Mouse (Mus musculus) cerebellum, adult 2 months (tissue): ENCODE results near the gene Wdtc1.

Experiments
- CTCF ChIP-seq: fragments of 200-500 bp; IDR thresholded peaks from 2 replicates; pipeline ENCODE4 v1.5.1; 2011; ENCODE audit warnings: low read depth, mild to moderate bottlenecking, control low read depth, low read length, moderate library complexity, borderline replicate concordance; ENCODE audit not compliant: insufficient read depth
- POLR2A ChIP-seq: fragments of 200-500 bp; IDR thresholded peaks from 2 replicates; pipeline ENCODE4 v1.6.1; 2011; ENCODE audit warnings: low read length, control low read depth, borderline replicate concordance; ENCODE audit not compliant: insufficient read depth

DNA sequence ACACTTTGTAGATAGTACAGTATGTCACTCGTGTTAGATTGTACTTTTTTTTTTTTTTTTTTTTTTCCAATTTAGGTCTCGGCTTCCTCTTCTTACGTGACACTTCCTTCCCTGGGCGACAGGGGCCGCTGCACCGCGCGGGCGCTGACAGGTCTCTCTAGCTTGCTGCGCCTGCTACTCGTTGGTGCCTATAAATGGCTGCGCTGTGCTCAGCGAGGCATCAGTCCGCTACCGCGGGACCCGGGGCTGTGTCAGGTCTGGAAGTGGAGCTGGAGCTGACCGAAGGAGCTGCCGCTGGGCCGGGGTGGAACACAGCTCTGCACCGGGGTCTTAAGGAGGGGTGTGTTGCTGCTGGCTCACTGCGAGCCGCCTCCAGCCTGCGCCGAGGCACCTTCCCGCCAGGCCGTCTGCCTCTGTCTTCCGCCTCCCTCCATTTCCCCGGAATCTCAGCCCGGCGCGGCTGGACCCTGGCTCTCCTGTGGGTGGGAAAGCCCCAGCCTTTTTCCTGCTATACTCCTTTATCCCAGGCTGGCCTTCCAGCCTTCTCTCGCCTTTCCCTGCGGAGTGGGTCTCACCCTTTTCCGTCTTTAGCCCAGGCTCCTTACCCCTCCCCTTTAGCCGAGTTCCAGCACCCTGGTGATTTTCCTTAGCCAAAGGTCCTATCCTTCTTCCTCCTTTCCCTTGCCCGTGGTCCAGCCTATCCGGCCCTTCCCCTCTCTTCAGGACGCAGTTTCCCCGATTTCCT is 16.4 kb upstream of the Wdtc1 start, which contains the start of gene Slc9a1:
- TF ChIP-seq POLR2A (peak; percentile 100), CTCF (peak; percentile 85)
